Mouse (Mus musculus): ENCODE measurements at regions not wholly inside any gene's neighbourhood (a gene's known extent, or its start where the extent isn't known, plus 50 kb on each side); places are given as distances from the start of the nearest gene placed in this dataset.

GRCm38 (mm10) chr2:136617138-136617537 lies 96.1 kb upstream of the Snap25 start:
- no peak for DNase-seq

DNA sequence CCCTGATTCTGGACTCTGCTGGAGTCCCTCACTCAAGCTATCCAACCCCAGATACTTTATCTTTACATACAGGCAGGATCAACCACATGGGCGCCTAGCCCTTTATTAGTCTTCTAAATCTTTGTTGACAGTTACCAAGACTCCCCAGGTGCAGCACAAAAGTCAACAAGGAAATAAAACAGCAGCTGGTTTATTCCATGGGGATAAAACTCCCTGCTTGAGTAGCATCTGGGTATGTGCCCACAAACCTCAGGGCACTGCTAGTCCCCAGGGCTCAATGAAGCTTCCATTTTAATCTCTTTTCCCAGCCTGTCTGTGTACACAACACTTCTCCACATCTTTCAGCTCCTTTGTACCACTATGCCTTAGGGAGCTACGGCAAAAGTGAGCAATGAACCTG lies 95.1 kb upstream of the Snap25 start:
- no peak for DNase-seq

DNA sequence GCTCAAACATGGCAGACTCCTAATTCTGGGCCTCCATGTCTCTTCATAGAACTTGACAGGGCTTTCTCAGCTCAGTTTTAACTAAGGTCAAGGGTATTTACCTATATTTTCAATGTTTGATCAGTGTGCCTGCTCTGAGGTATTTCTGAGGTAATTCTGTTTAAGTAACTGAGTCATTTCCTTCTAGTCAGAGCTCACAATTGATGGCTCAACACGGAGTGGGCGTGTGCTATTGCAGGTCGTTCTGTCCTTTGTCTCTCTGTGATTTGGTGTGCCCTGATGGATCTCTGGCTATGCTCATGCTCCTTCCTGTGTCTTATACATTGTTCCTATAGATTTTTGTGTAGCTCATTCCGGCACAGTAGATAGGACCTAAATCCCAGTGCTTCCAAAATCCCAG lies 92.9 kb upstream of the Snap25 start:
- DNase-seq = no peak

GRCm38 (mm10) chr2:136620969-136621368 lies 92.3 kb upstream of the Snap25 start:
- no peak for DNase-seq

- DNase-seq = no peak
Observed at GRCm38 (mm10) chr2:136623808-136624489, 89.3 kb upstream of the Snap25 start.

DNA sequence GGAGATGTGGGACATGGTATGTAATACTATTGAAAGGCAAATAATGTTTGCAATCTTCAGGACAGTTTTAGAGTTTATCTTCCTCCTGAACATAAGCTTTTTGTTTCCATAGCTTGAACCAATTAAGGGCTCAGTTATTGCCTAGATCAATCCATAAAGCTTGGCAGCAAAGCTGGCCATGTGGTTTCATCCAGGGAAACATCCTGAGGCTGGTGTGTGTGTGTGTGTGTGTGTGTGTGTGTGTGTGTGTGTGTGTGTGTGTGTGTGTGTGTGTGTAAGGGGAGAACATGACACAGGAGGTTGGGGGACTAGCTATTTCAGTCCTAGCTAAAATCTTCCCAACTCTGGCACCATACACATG lies 88.8 kb upstream of the Snap25 start:
- no peak for DNase-seq

GRCm38 (mm10) chr2:136646917-136647316 lies 66.3 kb upstream of the Snap25 start:
- no peak for DNase-seq

- peak; percentile 24 for DNase-seq
Observed at GRCm38 (mm10) chr2:136648606-136649005, 64.6 kb upstream of the Snap25 start.

DNA sequence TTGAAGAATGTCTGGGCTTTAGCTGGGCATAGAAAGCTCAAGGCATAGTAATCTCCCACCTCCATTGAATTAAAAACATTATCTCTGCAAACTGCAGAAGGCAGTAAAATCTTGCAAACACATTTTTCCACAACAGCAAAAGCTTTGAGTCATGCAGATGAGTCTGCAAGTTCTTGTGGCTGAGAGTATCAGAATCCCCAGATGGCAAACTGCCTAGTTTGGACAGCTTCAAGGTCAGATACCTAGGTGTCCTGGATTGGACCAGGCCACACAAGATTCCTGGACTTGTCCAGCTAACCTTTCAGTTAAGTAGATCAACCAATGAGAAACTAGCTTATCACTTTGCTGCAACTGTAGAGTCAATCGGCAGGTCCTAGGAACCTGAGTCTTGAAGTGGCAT lies 62.5 kb upstream of the Snap25 start:
- no peak for DNase-seq

GRCm38 (mm10) chr2:136652206-136653003 lies 60.8 kb upstream of the Snap25 start:
- DNase-seq = no peak
